Mouse (Mus musculus): ENCODE measurements around the gene Runx2. TPM values are rescaled to one million over a fixed set of nuclear protein-coding genes. Genes with fewer than 3 reads are reported as not detected.

The Runx2 gene
- total RNA-seq, 2 experiments from 2014 or later = 8.8 to 9.3 TPM

DNA sequence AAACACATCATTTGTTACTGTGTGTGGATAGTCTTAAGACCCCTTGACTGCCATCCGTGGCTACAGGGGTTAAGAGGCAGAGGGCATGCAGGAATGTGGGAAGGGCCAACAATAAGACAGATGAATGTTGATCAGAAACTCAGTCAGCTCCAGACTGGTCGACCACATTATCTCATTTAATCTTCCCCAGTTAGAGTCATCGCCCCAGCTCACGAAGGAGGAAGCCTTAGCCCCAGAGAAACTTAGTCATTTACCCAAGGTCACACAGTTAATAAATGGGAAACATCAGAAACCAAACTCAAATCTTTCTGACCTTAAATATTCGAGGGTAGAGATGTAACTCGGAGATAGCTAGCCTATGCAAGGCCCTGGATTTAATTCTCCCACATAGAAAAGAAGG lies 96.0 kb downstream of the Runx2 start:
- DNase-seq (ENCODE audit: low spot score in 2 of 2) = no peak

DNA sequence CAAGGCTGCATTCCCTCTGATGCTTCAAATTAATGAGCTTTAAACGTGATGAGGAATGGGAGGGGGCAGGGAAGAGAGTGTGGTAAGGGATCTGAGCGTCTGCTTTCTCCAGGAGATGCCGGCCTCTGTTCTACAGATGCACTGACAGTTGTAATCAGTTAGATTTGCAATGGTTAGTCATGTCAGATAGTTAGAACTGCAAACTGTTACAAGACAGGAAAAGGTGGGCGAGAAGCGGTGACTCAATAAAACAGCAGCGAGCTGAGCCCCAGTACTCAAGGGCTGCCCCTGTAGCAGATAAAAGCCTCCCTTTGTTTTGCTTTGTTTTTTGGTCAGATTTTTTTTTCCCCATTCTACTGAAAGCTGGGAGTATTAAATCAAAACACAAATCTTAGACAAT lies 96.6 kb downstream of the Runx2 start:
- DNase-seq (ENCODE audit: low spot score in 2 of 2) = no peak

DNA sequence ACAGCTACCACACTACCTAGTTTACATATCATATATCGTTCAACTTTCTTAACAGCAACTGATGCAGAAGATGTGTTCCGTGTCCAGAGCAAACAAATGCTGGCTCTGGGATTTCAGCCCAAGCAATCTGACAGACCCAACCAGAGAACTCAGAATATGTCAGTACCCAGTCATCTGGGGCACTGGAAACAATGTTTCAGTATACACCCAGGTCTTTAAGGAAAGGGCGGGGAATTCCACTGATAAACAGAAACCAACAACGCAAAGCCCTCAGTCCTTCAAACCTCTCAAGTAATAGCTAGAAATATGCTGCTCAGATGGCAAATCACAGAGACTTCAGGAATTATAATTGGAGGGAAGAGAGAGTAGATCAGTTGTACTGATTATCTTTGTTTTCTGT lies 100.5 kb downstream of the Runx2 start:
- DNase-seq (ENCODE audit: low spot score in 2 of 2) = no peak

DNA sequence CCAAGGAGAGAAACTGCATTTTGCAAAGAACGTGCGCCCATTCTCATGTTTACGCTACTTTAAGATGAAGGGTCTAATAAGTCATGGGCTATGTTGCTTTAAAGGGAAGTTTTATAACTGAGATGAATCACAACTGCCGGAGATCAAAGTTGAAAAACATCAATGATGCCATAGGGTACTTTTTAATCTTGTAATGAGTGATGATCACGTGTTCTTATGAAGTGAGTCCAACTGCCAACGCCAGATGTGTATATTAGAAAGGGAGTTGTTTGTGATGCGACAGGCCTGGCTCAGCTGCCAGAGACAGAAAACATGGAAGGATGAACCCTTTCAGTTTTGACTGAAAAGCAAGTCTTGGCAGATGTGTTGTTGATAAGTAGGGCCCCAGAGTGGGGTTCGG lies 101.2 kb downstream of the Runx2 start:
- no peak for DNase-seq (ENCODE audit: low spot score in 2 of 2)

DNA sequence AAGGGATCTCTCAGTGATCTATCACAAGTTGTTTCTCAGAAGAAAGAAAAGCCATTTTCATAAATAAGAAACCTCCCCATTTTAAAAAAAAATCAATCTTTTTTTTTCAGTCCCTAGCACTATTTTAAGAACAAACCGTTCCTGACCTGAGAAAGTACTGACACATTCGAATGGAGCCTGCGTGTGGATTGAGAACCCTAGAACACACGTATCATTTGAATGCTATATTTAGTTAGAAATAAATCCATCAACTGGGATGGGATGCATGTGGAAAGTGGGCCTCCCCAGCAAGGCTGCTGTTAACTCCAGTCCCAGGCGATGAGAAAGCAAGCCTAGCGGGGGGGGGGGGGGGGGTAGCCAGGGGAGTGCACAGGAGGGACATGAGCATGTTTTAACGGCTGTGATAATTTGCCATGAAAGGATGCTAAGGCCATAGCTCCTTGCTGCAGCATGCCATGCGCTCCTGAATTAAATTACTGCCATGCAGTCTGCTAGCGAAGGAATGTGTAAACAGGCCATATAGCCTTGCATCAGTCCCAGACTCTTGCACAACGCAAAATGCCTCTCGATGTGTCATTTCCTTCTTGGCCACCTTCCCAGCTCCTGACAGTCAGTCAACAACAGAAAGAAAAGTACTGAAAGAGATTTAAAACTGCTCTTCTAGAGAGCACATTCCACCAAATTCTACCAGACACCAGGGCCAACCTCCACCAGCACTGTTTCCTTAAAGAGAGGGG lies 104.9 kb downstream of the Runx2 start:
- peak; percentile 19 to 54 for DNase-seq (ENCODE audit: low spot score in 2 of 2)

DNA sequence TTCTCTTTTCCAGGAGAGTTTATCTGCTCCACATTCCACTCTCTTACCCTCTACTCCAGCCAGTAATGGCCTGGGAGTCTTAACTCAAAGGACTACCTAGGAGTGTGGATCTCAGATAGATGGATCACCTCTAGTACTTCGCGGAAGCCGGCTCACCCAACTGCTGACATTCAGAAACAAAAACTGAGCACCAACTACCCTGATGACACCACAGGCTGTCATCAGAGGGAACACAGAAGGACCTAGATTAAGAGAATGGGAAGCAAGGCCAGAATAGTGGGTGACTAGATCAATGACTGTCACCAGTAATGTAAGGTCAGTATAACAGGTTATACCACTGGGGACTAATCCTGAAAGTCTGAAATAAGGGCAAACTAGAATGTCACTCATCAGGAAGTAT lies 106.6 kb downstream of the Runx2 start:
- DNase-seq (ENCODE audit: low spot score in 2 of 2) = no peak

DNA sequence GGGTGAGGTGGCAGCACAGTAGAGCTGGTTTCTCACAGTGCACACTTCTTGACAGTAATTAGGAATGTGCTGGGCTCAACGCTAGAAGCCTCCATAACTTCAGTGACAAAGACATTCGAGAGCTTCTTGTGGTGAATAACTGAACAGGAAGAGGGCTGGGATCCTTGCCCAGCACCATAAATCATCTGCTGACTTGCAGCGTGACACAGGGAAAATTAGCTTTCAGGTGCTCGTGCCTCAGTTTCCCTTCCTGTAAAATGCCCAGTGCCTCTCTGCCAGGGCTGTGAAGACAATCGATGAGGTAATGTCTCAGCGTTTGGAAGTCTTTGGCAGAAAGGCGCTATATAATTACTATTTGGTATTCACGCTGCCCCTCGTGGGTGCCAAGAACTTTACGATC lies 108.1 kb downstream of the Runx2 start:
- no peak for DNase-seq (ENCODE audit: low spot score in 2 of 2)

DNA sequence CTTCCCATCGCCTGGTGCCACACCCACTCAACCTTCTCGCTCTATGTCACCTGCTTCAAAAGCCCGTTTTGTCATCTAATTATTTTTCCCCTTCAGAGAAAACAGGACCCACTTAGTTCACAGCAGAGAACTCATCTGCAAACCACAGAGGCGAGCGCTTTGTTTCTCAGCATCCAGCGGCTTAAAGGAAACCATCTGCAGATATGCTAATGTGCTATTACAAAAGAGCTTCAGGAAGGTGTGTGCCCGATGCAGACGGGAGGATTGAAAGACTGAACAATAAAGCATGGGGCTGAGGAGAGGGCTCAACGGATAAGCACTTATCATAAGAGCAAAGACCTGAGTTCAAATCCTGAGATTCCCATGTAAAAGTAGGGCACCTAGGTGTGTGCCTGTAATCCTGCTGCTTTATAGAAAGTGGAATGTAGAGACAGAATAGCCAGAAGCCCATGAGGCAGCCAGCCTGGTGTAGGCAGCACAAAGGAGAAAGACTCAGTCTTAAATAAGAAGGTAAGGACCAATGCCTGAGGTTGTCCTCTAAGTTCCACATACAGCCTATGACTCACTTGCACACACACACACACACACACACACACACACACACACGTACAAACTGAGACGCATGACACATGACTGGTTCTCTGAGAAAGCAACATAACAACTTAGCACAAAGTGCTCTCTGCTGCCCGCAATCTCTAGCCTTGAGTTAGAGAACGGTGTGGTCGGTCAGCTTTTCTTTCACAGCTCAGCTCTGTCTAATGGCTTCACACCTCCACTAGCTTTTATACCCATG lies 111.9 kb downstream of the Runx2 start:
- DNase-seq (ENCODE audit: low spot score in 2 of 2) = no peak

DNA sequence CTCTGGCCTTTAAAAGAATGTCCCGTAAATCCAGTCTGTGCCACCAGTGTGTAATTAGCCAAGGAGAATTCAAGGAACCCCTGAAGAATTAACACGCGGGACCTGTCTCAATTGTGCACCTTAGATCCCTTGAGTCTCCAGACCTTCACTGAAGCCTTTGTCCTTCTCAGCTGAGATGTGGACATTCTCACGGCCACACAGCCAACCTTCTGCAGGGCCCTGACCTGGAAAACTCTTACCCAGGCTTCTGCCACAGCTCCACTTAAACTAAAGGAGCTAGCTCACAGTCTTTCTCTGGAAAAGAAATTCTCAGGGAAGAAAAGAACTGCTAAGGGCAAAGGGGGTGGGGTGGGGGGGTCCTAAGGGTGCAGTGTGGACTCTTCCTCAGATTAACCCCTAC lies 113.1 kb downstream of the Runx2 start:
- no peak for DNase-seq (ENCODE audit: low spot score in 2 of 2)

DNA sequence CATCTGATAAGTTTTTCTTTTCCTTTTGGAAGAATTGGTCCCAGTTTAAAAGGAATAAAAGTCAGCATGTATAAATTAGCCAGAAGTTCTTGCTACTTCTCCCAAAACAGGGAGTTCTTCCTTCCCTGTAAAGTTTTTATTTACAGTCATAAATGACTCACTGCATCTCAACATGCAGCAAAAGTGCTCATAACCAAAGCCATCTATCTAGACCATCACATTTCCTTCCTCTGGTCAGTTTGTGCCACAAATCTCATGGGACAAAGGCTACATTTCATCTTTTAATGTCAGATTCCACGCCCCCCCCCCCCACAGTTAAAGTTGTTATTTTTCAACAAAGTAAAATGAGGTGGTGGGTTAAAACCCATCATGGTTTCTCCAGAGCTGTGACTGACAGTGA lies 114.3 kb downstream of the Runx2 start:
- no peak for DNase-seq (ENCODE audit: low spot score in 2 of 2)

DNA sequence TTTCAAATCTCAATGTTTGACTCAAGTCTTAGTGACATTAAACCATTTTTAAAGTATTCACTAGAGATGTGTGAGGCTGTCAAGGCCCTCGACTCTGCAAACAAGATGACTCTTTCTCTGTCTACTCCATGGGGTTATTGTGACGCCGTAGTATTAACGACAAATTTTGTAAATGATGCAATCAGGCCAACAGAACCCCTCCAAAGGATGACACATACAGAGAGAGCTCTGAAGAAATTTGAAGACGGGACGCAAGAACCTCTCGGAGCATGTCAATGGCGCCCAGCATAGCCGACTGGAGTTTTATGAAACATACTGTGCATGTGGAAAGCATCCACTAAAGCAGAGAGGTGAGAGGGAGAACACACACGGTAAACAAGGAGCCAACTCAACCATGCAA lies 117.5 kb downstream of the Runx2 start:
- DNase-seq (ENCODE audit: low spot score in 2 of 2) = no peak

DNA sequence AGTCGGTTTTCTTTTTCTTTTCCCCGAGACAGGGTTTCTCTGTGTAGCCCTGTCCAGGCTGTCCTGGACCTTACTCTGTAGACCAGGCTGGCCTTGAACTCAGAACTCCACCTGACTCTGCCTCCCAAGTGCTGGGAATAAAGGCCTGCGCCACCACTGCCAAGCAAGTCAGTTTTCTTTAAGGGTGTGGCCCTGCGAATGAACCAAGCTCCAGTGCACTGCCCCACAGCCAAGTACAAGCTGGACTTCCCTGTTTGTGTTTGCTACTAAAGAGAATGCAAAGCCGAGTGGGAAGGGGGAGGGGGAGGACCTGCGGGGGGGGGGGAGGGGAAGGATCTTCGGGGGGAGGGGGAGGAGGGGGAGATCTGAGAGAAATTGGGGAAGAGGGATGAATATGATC lies 121.0 kb downstream of the Runx2 start:
- DNase-seq (ENCODE audit: low spot score in 2 of 2) = no peak

DNA sequence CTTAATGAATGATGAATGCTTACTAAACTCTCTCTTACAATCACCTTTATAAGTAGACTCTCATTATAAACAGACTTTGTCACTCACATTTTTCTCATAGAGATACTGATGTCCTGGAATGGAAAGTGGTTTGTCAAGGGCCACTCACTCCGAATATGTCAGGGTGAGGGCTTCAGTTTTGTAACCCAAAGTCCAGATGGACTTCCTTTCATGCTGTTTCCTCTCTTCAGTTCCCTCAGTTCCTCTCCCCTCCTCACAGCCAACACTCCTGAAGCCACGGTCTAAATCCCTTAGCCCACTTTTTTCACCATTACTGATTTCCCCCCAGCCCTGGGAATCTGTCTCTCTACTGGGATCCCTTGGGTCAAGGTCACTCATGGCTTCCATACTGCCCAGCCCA lies 123.1 kb downstream of the Runx2 start:
- DNase-seq (ENCODE audit: low spot score in 2 of 2) = no peak

DNA sequence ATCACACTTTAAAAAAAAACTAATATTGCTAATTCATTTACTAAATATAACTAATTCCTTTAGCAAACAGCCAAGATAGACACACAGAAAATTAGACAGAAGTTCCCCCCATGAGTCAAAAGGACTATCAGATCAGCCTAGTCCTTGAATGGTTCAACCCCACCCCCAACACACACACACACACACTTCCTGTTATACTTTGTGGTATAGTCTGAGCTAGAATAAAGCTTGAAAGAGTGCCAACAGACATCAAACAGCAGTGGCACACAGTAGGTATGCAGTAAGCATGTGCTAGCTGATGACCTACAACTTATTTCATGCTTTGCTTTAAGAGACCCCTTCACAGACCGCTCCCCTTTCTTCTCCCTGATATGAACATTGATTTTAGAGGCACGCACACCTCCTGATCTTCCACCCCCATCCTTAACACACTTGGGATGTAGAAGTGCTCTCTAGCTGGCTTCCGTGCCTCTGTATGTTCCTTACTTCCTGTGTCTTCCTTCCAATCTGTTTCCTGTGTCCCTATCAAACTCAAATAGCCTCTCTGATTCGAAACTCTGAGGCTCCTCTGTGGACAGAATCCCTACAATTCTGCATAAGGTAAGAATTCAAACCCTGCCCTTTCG lies 124.1 kb downstream of the Runx2 start:
- no peak for DNase-seq (ENCODE audit: low spot score in 2 of 2)

DNA sequence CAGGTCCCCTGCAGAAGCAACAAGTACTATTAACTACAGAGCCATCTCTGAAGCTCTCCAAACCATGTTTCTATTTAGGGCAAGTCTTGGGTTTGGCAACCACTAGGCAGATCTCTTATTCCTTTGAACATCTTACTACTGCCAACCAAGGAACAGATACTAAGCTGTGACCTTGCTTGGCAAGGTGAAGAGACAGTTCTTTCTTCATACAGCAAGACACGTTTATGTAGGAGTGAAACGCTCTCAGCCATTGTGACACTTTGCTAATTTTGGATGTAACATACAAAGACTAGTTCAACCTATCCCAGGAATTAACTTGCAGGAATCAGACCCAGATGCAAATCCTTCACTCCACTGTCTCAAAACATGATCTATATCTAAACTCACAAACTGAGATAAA lies 126.3 kb downstream of the Runx2 start:
- no peak for DNase-seq (ENCODE audit: low spot score in 2 of 2)

DNA sequence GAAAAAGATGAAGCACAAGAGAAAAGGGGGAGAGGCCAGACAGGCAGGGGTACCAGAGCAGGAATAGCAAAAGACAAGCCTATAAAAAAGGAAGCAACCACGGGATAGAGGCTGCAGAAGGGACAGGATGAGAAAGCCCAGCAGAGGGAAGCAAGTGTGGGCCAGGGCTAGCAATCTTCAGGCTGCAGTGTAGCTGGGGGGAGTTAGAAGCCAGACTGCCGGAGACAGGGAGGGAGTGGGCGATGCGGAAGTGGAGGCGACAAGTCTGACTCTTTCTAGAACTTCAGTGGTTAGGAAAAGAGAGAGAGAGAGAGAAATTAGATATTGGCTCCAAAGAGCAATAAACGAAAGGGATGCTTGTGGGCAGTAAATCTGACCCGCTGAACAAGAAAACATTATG lies 129.1 kb downstream of the Runx2 start:
- peak in 1 of 2 experiments; percentile 14 for DNase-seq (ENCODE audit: low spot score in 2 of 2)

DNA sequence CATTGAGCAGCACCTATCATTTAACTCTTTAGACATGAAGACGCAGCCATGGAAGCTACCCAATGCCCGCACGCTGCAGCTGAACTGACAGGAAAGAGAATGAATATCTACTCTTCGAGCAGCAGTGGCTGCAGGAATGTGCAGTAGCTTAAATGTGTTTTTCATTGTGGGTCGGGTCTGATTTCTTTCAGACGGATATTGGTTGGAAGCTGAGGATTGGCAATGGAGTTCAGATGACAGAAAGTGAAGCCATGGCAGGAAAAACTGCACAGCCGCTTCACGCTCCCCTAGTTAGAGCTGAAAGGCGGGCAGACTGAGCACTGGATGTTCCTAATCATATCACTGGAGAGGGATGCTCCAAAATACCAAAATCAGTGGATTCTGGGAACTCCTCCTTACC lies 131.6 kb downstream of the Runx2 start:
- DNase-seq (ENCODE audit: low spot score in 2 of 2) = no peak

DNA sequence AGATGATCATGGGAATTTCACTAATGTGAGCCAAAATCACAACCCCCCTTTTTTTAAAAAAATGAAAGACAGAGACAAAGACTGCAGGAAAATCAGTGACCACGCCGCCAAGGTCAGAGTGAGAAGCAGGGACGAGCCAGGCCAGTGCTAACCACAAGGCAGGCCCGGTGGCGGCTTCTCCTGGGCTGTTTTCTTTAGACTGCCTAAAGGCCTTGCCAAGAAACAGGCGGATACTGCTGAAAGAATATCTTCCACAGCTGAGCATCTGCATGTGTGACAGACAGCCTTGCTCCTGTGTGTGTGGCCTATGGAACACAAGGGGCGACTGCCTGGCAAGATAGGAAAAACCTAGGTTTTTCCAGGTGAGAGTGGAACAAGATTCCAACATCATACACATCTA lies 136.8 kb downstream of the Runx2 start:
- DNase-seq (ENCODE audit: low spot score in 2 of 2) = no peak

DNA sequence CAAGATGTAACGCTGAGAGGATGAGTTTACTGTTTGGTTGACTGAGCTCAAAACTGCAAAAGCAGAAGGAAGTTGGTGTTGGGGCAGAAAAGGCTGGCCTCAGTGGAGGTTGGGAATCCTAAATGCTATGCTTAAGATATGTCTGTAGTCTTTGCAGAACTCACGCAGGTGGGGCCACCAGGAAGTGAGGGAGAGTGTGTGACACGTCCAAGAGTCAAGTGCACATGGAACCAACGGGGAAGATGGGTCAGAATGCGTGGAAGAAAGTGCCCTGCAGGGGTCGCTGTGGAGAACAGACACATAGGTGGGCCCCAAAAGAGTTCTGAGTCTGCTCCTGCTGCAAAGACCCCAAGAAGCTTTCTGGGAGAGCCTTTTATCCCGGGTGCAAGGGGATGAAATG lies 141.8 kb downstream of the Runx2 start:
- no peak for DNase-seq (ENCODE audit: low spot score in 2 of 2)

DNA sequence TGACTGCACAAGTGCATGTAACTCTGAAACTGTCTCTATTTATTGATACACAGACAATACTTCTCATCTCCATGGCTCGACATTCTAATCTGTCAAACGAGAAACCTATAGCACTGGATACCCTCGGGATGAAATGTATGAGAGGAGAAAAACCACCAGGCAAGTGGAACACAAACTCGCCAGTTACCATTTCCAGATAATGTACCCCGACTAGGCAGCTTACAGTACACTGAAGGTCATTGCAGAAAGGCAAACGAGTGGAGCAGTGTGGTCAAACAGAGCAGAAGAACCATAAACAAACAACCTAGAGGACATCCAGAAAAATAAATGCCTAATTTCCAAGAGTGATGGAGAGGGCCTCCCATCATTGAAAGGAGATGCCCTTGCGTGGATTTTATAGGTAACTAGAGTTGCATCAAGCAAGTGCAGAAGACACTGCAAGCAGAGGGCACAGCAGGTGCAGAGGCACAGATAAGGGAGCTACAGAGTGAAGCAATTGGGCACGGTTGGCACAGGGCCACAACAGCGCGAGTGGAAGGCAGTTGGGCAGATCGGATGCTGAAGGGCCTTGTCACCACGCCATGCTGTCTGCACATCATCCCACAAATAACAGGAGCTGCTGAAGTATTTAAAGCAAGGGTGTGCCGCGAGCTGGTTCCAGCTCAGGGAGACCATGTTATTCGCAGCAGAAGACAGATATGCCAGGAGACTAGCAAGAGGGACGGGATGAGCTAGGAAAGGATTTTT lies 142.5 kb downstream of the Runx2 start:
- peak; percentile 31 to 44 for DNase-seq (ENCODE audit: low spot score in 2 of 2)

DNA sequence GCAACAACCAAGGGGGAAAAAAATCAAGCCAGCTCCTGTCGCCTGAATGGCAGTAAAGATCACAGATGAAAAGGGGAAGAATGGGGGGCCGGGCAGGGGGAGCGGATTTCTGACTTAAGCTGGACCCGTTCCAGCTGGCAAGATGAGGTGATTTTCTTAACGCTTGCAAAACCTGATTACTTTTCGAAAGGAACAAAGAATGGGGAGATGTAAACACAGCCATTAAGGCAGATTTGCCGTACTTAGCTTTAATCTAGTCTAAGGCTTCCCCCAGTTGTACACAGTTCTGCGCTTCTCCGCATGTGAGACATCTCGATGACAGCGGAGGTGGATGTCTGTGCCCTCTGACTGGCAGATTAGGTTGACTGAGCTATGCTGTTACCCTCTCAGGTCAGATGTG lies 144.6 kb downstream of the Runx2 start:
- DNase-seq (ENCODE audit: low spot score in 2 of 2) = no peak

DNA sequence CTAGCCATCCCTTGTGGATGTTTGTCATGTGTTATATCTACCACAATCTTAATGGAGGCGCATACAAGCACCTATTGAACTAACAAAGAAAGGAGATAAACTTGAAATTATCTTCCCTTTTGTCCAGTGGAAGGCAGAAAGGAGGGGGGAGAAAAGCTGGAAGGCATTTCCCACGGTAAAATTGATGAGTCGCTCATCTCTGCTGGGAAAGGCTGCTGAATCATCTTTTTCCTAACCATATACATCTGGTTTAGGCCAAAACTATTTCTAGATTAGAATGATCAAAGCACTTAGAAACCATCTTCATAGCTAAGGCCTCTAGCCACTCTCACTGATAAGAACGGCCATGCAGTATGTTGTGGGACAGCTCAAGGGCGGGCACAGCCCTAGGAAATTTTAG lies 147.3 kb downstream of the Runx2 start:
- DNase-seq (ENCODE audit: low spot score in 2 of 2) = no peak
